Mouse (Mus musculus) G1E (cell line): ENCODE measurements around the gene 2310011J03Rik.

Experiments
- CTCF ChIP-seq: IDR thresholded peaks from 2 replicates; pipeline ENCODE4 v1.5.1; 2012; ENCODE audit warnings: low read depth, low read length, inconsistent platforms, mixed read lengths
- GATA1 ChIP-seq: IDR thresholded peaks from 2 replicates; pipeline ENCODE4 v1.6.1; 2012; ENCODE audit warnings: borderline replicate concordance, low read length, inconsistent platforms, mixed read lengths
- GATA2 ChIP-seq: IDR thresholded peaks from 2 replicates; pipeline ENCODE4 v1.6.1; 2012; ENCODE audit warnings: low read depth, low read length, inconsistent platforms, borderline replicate concordance
- TAL1 ChIP-seq: conservative IDR thresholded peaks from 2 replicates; pipeline ENCODE4 v1.6.1; 2012; ENCODE audit warnings: low read depth, low read length, inconsistent platforms, mixed read lengths

GRCm38 (mm10) chr10:80347514-80347967, 27.2 kb upstream of the 2310011J03Rik start:
- TF ChIP-seq CTCF (no peak), TAL1 (no peak), GATA1 (no peak), GATA2 (no peak)
